Mouse (Mus musculus): ENCODE data around the gene Ttll5.

GRCm38 (mm10) chr12:85810959-85811358 lies 13.5 kb upstream of the Ttll5 start:
- no peak for TF ChIP-seq CTCF (IDR thresholded peaks at IDR 0.05; ENCODE audit: extremely low read depth, insufficient read depth, low read length)
- no peak for TF ChIP-seq POLR2A (IDR thresholded peaks at IDR 0.05; ENCODE audit: extremely low read depth, insufficient read depth, low read length)
